Mouse (Mus musculus) liver, embryonic 16.5 days (tissue): ENCODE results near the gene 1110017D15Rik. TPM values are rescaled to one million over a fixed set of nuclear protein-coding genes. Genes with fewer than 3 reads are reported as not detected.

ENCODE experiments used
- ATAC-seq: fragments of 200-750 bp; cut with Nextera tagmentation; 2 replicates; pipeline ENCODE4 v1.8.0; 2017; ENCODE audit warnings: low read depth, mild to moderate bottlenecking, moderate number of reproducible peaks, moderate library complexity
- H3K27ac ChIP-seq: fragments of 300-500 bp; sonication (generic); 2 replicates; pipeline ENCODE4 v1.5.1; 2014; ENCODE audit warnings: mild to moderate bottlenecking, low read length
- H3K27me3 ChIP-seq: fragments of 300-500 bp; sonication (generic); 2 replicates; pipeline ENCODE4 v1.6.1; 2014; ENCODE audit warnings: low read depth, low read length, mixed read lengths; ENCODE audit not compliant: control insufficient read depth, insufficient read depth
- H3K36me3 ChIP-seq: fragments of 300-500 bp; sonication (generic); 2 replicates; pipeline ENCODE4 v1.6.1; 2014; ENCODE audit warnings: mild to moderate bottlenecking; ENCODE audit not compliant: control insufficient read depth, insufficient read depth
- H3K4me1 ChIP-seq: fragments of 300-500 bp; sonication (generic); 2 replicates; pipeline ENCODE4 v1.6.1; 2014; ENCODE audit warnings: low read depth, low read length, mixed read lengths; ENCODE audit not compliant: control insufficient read depth
- H3K4me2 ChIP-seq: fragments of 300-500 bp; sonication (generic); 2 replicates; pipeline ENCODE4 v1.6.1; 2014; ENCODE audit warnings: low read depth, low read length, mixed read lengths
- H3K4me3 ChIP-seq: fragments of 300-500 bp; sonication (generic); 2 replicates; pipeline ENCODE4 v1.5.1; 2014; ENCODE audit warnings: low read depth, mild to moderate bottlenecking, low read length
- H3K9ac ChIP-seq: fragments of 300-500 bp; sonication (generic); 2 replicates; pipeline ENCODE4 v1.6.1; 2014; ENCODE audit warnings: low read depth, low read length
- H3K9me3 ChIP-seq: fragments of 300-500 bp; sonication (generic); replicated peaks from 2 replicates; pipeline ENCODE4 v1.6.1; 2016; ENCODE audit warnings: low read length; ENCODE audit not compliant: control insufficient read depth
- whole genome bisulfite sequencing: fragments of 180-500 bp; shearing (Covaris S2); extraction: QIAGEN DNeasy Blood & Tissue Kit; methylation state at CpG from one replicate; pipeline ENCODE4 v1.1.7; 2014; ENCODE audit not compliant: insufficient replicate concordance; 5-methylcytosine and 5-hydroxymethylcytosine counted together
- polyA plus RNA-seq: library from polyadenylated mRNA; unstranded; fragments of >200 nt; fragmentation: Nextera tagmentation; extraction: Ambion mirVana; gene quantifications from 2 replicates; pipeline ENCODE4 v1.2.1, GENCODE M21; 2015

The 1110017D15Rik gene
- polyA plus RNA-seq, 1 experiment from 2014 or later: not detected

- ATAC-seq: no peak
- H3K27me3 ChIP-seq: no peaks in the 10 kb centered on the region
- no peak overlapping the region for H3K27ac ChIP-seq
- WGBS: 18% methylated on average over 8 of the region's 8 CpGs
- H3K4me2 ChIP-seq: no peak overlapping the region
- H3K4me3 ChIP-seq: no peak overlapping the region
- no peak overlapping the region for H3K9ac ChIP-seq
- H3K4me1 ChIP-seq: no peaks in the 10 kb centered on the region
- no peaks in the 10 kb centered on the region for H3K36me3 ChIP-seq
- H3K9me3 ChIP-seq: no peaks in the 10 kb centered on the region
These were observed 28.9 kb upstream of the 1110017D15Rik start for GRCm38 (mm10) chr4:41545985-41546384.

- Histone ChIP-seq H3K4me2 (no peak overlapping the region), H3K4me3 (no peak overlapping the region), H3K36me3 (no peaks in the 10 kb centered on the region), H3K27ac (no peak overlapping the region), H3K9me3 (no peaks in the 10 kb centered on the region), H3K4me1 (no peaks in the 10 kb centered on the region), H3K9ac (no peak overlapping the region), H3K27me3 (no peaks in the 10 kb centered on the region)
- no peak for ATAC-seq
- 68% methylated on average over 8 of the region's 8 CpGs for WGBS
These were observed 25.0 kb upstream of the 1110017D15Rik start for GRCm38 (mm10) chr4:41542136-41542535.

- Histone ChIP-seq H3K4me3 (no peak overlapping the region), H3K4me1 (no peaks in the 10 kb centered on the region), H3K36me3 (no peaks in the 10 kb centered on the region), H3K9ac (no peak overlapping the region), H3K27me3 (no peaks in the 10 kb centered on the region), H3K4me2 (no peak overlapping the region), H3K9me3 (no peaks in the 10 kb centered on the region), H3K27ac (no peak overlapping the region)
- 53% methylated on average over 5 of the region's 5 CpGs for WGBS
- no peak for ATAC-seq
These were observed 17.7 kb upstream of the 1110017D15Rik start for GRCm38 (mm10) chr4:41534866-41535265.

GRCm38 (mm10) chr4:41532420-41532819 is 15.3 kb upstream of the 1110017D15Rik start:
- no peak for ATAC-seq
- Histone ChIP-seq H3K27me3 (no peaks in the 10 kb centered on the region), H3K4me1 (no peaks in the 10 kb centered on the region), H3K27ac (no peak overlapping the region), H3K9ac (no peak overlapping the region), H3K9me3 (no peaks in the 10 kb centered on the region), H3K4me2 (no peak overlapping the region), H3K36me3 (no peaks in the 10 kb centered on the region), H3K4me3 (no peak overlapping the region)
- WGBS: 16% methylated on average over 6 of the region's 6 CpGs

GRCm38 (mm10) chr4:41527996-41528395 is 10.9 kb upstream of the 1110017D15Rik start:
- Histone ChIP-seq H3K4me2 (no peak overlapping the region), H3K9ac (no peak overlapping the region), H3K27me3 (no peaks in the 10 kb centered on the region; the same call in 1 of the 2 replicates), H3K36me3 (no peaks in the 10 kb centered on the region), H3K9me3 (no peaks in the 10 kb centered on the region), H3K4me1 (no peaks in the 10 kb centered on the region), H3K4me3 (no peak overlapping the region), H3K27ac (no peak overlapping the region)
- 46% methylated on average over 8 of the region's 8 CpGs for WGBS
- no peak for ATAC-seq

GRCm38 (mm10) chr4:41527076-41527475 is 9.9 kb upstream of the 1110017D15Rik start:
- Histone ChIP-seq H3K9ac (no peak overlapping the region), H3K9me3 (no peaks in the 10 kb centered on the region), H3K4me1 (no peaks in the 10 kb centered on the region), H3K4me2 (no peak overlapping the region), H3K36me3 (no peaks in the 10 kb centered on the region), H3K27me3 (no peaks in the 10 kb centered on the region; the same call in 1 of the 2 replicates), H3K27ac (no peak overlapping the region), H3K4me3 (no peak overlapping the region)
- no peak for ATAC-seq
- WGBS: 56% methylated on average over 13 of the region's 13 CpGs

- Histone ChIP-seq H3K9me3 (no peaks in the 10 kb centered on the region), H3K27me3 (no peaks in the 10 kb centered on the region; the same call in 1 of the 2 replicates), H3K4me2 (no peak overlapping the region), H3K9ac (no peak overlapping the region), H3K27ac (no peak overlapping the region), H3K4me1 (no peaks in the 10 kb centered on the region), H3K4me3 (no peak overlapping the region), H3K36me3 (no peaks in the 10 kb centered on the region)
- ATAC-seq: no peak
- WGBS: 54% methylated on average over 7 of the region's 7 CpGs
These were observed 9.4 kb upstream of the 1110017D15Rik start for GRCm38 (mm10) chr4:41526553-41526952.

- H3K27me3 ChIP-seq: no peaks in the 10 kb centered on the region; the same call in 1 of the 2 replicates
- WGBS: 53% methylated on average over 9 of the region's 9 CpGs
- ATAC-seq: peak; percentile 75
- no peaks in the 10 kb centered on the region for H3K36me3 ChIP-seq
- H3K4me3 ChIP-seq: no peak overlapping the region
- H3K4me1 ChIP-seq: no peaks in the 10 kb centered on the region
- H3K9me3 ChIP-seq: no peaks in the 10 kb centered on the region
- H3K27ac ChIP-seq: no peak overlapping the region
- H3K9ac ChIP-seq: no peak overlapping the region
- H3K4me2 ChIP-seq: no peak overlapping the region
These were observed 7.7 kb upstream of the 1110017D15Rik start for GRCm38 (mm10) chr4:41524829-41525228.

- 59% methylated on average over 7 of the region's 7 CpGs for WGBS
These were observed 6.7 kb upstream of the 1110017D15Rik start for GRCm38 (mm10) chr4:41523839-41524238.

More at GRCm38 (mm10) chr4:41523839-41524238, 6.7 kb upstream of the 1110017D15Rik start:
- H3K4me3 ChIP-seq: no peak overlapping the region
- no peaks in the 10 kb centered on the region for H3K4me1 ChIP-seq
- no peak overlapping the region for H3K27ac ChIP-seq
- no peaks in the 10 kb centered on the region for H3K9me3 ChIP-seq
- ATAC-seq: no peak
- no peak overlapping the region for H3K9ac ChIP-seq
- H3K27me3 ChIP-seq: no peaks in the 10 kb centered on the region; the same call in 1 of the 2 replicates
- H3K36me3 ChIP-seq: no peaks in the 10 kb centered on the region
- no peak overlapping the region for H3K4me2 ChIP-seq
